In the genomic region with DNA sequence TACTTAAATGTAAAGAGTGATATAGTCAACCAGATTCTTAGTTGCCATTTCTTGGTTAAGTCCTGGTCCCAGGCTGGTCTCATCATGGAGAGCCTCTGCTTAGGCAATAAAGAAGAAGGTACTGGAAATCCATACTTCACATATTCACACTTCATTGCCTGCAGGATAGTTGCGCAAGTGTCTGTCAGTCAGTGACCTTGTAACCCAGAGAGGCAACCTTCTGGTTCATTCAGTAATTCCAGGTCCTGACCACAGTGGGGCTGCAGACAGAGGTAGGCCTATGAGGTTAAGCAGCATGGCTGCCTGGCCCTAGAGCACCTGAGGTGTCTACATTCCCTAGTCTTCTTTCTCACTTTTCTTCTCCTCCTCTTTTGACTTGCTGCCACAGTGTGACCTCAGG, we compare ENCODE assay signal across 25 mouse cellular contexts. TPM values are rescaled to one million over a fixed set of nuclear protein-coding genes. Genes with fewer than 3 reads are reported as not detected.
DNase-seq lines count a peak whose midpoint lies in the region; ATAC-seq and TF ChIP-seq lines count a peak whose summit lies in the region.
"Had no signal": no experiment of that assay in that cellular context is flagged by ENCODE, and none has a peak within 500 bp of the region (broad histone marks: within the 10 kb centered on the region; RNA-seq: fewer than 3 reads in every experiment).

No protein-coding gene starts in this region.

- peaks cover 29% of the 10 kb centered on the region for H3K4me1 ChIP-seq in kidney, adult 2 months (ENCODE audit: control insufficient read depth, insufficient read depth, low read length)
- H3K4me1 ChIP-seq in kidney, embryonic 16.5 days (ENCODE audit: insufficient read depth, low read length), result peaks cover 10% of the 10 kb centered on the region; the same call in 1 of the 2 replicates
- H3K4me1 ChIP-seq in liver, embryonic 13.5 days (replicated peaks), result peaks cover 12% of the 10 kb centered on the region

- no peak overlapping the region for H3K9ac ChIP-seq in kidney, embryonic 16.5 days (replicated peaks; ENCODE audit: low read length)
- H3K9ac ChIP-seq in liver, embryonic 13.5 days, result no peak overlapping the region
- H3K9ac ChIP-seq: embryonic facial prominence, embryonic 13.5 days; forebrain, embryonic 12.5 days; heart, embryonic 15.5 days; hindbrain, embryonic 14.5 days had no signal

- intact Hi-C loops in heart, postnatal 36 days (cut with DNase I), result no loop called here

- no peak for ATAC-seq in kidney, embryonic 16.5 days (ENCODE audit: low FRiP score, low TSS enrichment)
- 0 out of 2 replicates have a peak, but pooled peaks have one; percentile 20 for ATAC-seq in liver, embryonic 13.5 days (ENCODE audit: low read depth)
- ATAC-seq: activated CD4-positive, CD25-positive, alpha-beta regulatory T cell, adult 4 months; forebrain, embryonic 16.5 days; Patski had no signal

- H3K4me2 ChIP-seq in kidney, embryonic 16.5 days (replicated peaks; ENCODE audit: low read depth, low read length), result no peak overlapping the region
- no peak overlapping the region for H3K4me2 ChIP-seq in liver, embryonic 13.5 days
- H3K4me2 ChIP-seq: embryonic facial prominence, embryonic 13.5 days; forebrain, embryonic 12.5 days; heart, embryonic 11.5 days; heart, embryonic 15.5 days; hindbrain, embryonic 14.5 days had no signal

- TF ChIP-seq CTCF in kidney, adult 2 months (conservative IDR thresholded peaks at IDR 0.05; ENCODE audit: insufficient read depth, insufficient read length, low read depth, low read length), result 0 out of 2 replicates have a peak, but pooled peaks have one; percentile 5

- DNase-seq in kidney, adult 2 months, result peak; percentile 49
- DNase-seq in kidney, adult 8-10 months, result no peak
- DNase-seq in kidney, postnatal 36 days, result peak; percentile 38 to 59
- DNase-seq in liver, embryonic 13.5 days, result no peak
- DNase-seq in heart, postnatal 36 days, result no peak
- no peak for DNase-seq in lung, postnatal 36 days
- DNase-seq: adrenal gland, postnatal 14 days; cerebellum, adult 11-12 months; cerebellum, adult 9-10 months; cerebellum, postnatal 25 days; gastrocnemius, postnatal 14 days; heart, adult 2 months; heart, postnatal 14 days had no signal

- H3K36me3 ChIP-seq in kidney, adult 2 months (ENCODE audit: control insufficient read depth, insufficient read depth, low read length), result no peaks in the 10 kb centered on the region
- H3K36me3 ChIP-seq in kidney, embryonic 16.5 days (ENCODE audit: insufficient read depth, low read length), result no peaks in the 10 kb centered on the region
- no peaks in the 10 kb centered on the region for H3K36me3 ChIP-seq in liver, embryonic 13.5 days
- H3K36me3 ChIP-seq: embryonic facial prominence, embryonic 13.5 days; forebrain, embryonic 12.5 days; heart, embryonic 15.5 days; hindbrain, embryonic 10.5 days had no signal

- no peak overlapping the region for H3K4me3 ChIP-seq in kidney, adult 2 months (ENCODE audit: insufficient read depth, low read depth, low read length)
- no peak overlapping the region for H3K4me3 ChIP-seq in kidney, embryonic 16.5 days (ENCODE audit: low read length)
- H3K4me3 ChIP-seq in liver, embryonic 13.5 days (replicated peaks), result no peak overlapping the region
- H3K4me3 ChIP-seq: embryonic facial prominence, embryonic 13.5 days; forebrain, embryonic 12.5 days; heart, adult 2 months; heart, embryonic 15.5 days; hindbrain, embryonic 10.5 days had no signal

- peak overlapping the region; percentile 61 for H3K27ac ChIP-seq in kidney, adult 2 months (ENCODE audit: insufficient read depth, low read depth, low read length)
- no peak overlapping the region for H3K27ac ChIP-seq in kidney, embryonic 16.5 days (ENCODE audit: low read length)
- H3K27ac ChIP-seq in liver, embryonic 13.5 days, result no peak overlapping the region
- H3K27ac ChIP-seq: embryonic facial prominence, embryonic 13.5 days; forebrain, embryonic 12.5 days; heart, adult 2 months; heart, embryonic 15.5 days; hindbrain, embryonic 10.5 days; hindbrain, embryonic 14.5 days had no signal

- no peaks in the 10 kb centered on the region for H3K27me3 ChIP-seq in kidney, adult 2 months (replicated peaks; ENCODE audit: control insufficient read depth, insufficient read depth, low read length)
- peaks cover 29% of the 10 kb centered on the region for H3K27me3 ChIP-seq in kidney, embryonic 16.5 days (ENCODE audit: insufficient read depth, low read length)
- peaks cover 48% of the 10 kb centered on the region for H3K27me3 ChIP-seq in liver, embryonic 13.5 days
- H3K27me3 ChIP-seq: CH12.LX, Patski had no signal

- no peak for TF ChIP-seq POLR2A in kidney, adult 2 months (IDR thresholded peaks at IDR 0.05; ENCODE audit: low read depth, low read length)

- no peaks in the 10 kb centered on the region for H3K9me3 ChIP-seq in kidney, embryonic 16.5 days (ENCODE audit: low read length)
- H3K9me3 ChIP-seq in liver, embryonic 13.5 days (replicated peaks), result no peaks in the 10 kb centered on the region
- H3K9me3 ChIP-seq: embryonic facial prominence, embryonic 13.5 days; forebrain, embryonic 12.5 days; heart, embryonic 15.5 days; hindbrain, embryonic 10.5 days had no signal

- WGBS in kidney, adult 2 months, result 48% methylated on average over 1 of the region's 1 CpGs
- 93% methylated on average over 1 of the region's 1 CpGs for WGBS in kidney, embryonic 16.5 days
- 74% methylated on average over 1 of the region's 1 CpGs for WGBS in liver, embryonic 13.5 days (ENCODE audit: insufficient replicate concordance)

RNA-seq across cellular contexts. Expression of a gene that starts 3.0 kb away (rescaled TPM):
- 97.2 and 115 TPM in 2 replicates for polyA plus RNA-seq in kidney, adult 2 months (2012; rRNA removed)
- polyA plus RNA-seq in kidney, embryonic 16.5 days (2015; fragmentation: Nextera tagmentation; extraction: Ambion mirVana), result 51.3 and 58.8 TPM in 2 replicates
- polyA plus RNA-seq in liver, embryonic 13.5 days (2015; fragmentation: Nextera tagmentation; extraction: Ambion mirVana), result 2.5 and 3.3 TPM in 2 replicates
- not detected for total RNA-seq in heart, postnatal 36 days (2021)
- total RNA-seq: adrenal gland, adult 18-20 months; CH12.LX; gastrocnemius, postnatal 14 days; heart, adult 2 months had no signal
- polyA plus RNA-seq: hindbrain, embryonic 14.5 days had no signal

Comparison
In these comparisons a context has a peak if more than half of its experiments do, and no peak if none do; other contexts are left out.
1. DNase-seq: peak in kidney, adult 2 months (single experiment) and kidney, postnatal 36 days (2 of 2); none in kidney, adult 8-10 months (0 of 2), liver, embryonic 13.5 days (single experiment), heart, postnatal 36 days (0 of 2) and lung, postnatal 36 days (single experiment).
2. RNA of a gene that starts 3.0 kb away (polyA plus RNA-seq): 97.2 to 115 TPM in kidney, adult 2 months and 51.3 to 58.8 TPM in kidney, embryonic 16.5 days; 2.5 to 3.3 TPM in liver, embryonic 13.5 days; every median in the first group is over 10 times any median in the second.